Mouse (Mus musculus) frontal cortex, postnatal 25 days (tissue): Measurements from ENCODE around the gene Gm5447.
A peak's percentile ranks its signal among the peaks of the same experiment; 100 is the strongest.

ENCODE experiments used
- DNase-seq, 2 experiments: peaks; one replicate each; pipeline ENCODE4 v3.0.0; 2022; ENCODE audit warnings: low spot score in 2 of 2

The Gm5447 gene

GRCm38 (mm10) chr13:30973501-30974246, at the start of gene Gm5447, which contains the start of gene Exoc2:
Gm5447 (plus strand) TSS chr13:30974204.
Exoc2 (minus strand) TSS chr13:30974093.
- peak; percentile 63 to 67 for DNase-seq

GRCm38 (mm10) chr13:30924269-30924668, 49.7 kb upstream of the Gm5447 start:
- no peak for DNase-seq

- DNase-seq, result no peak
Observed at GRCm38 (mm10) chr13:30929119-30929518, 44.9 kb upstream of the Gm5447 start.

GRCm38 (mm10) chr13:30931613-30932012, 42.4 kb upstream of the Gm5447 start:
- no peak for DNase-seq

- no peak for DNase-seq
Observed at GRCm38 (mm10) chr13:30932972-30933371, 41.0 kb upstream of the Gm5447 start.

GRCm38 (mm10) chr13:30945788-30946187, 28.2 kb upstream of the Gm5447 start:
- no peak for DNase-seq

GRCm38 (mm10) chr13:30947129-30947528, 26.9 kb upstream of the Gm5447 start:
- no peak for DNase-seq

- no peak for DNase-seq
Observed at GRCm38 (mm10) chr13:30947540-30947939, 26.5 kb upstream of the Gm5447 start, which contains the start of gene Hus1b. Hus1b (minus strand) TSS chr13:30947759.

GRCm38 (mm10) chr13:30949181-30949580, 24.8 kb upstream of the Gm5447 start:
- DNase-seq, result no peak

- no peak for DNase-seq
Observed at GRCm38 (mm10) chr13:30952044-30952443, 22.0 kb upstream of the Gm5447 start.

- DNase-seq, result no peak
Observed at GRCm38 (mm10) chr13:30953580-30953979, 20.4 kb upstream of the Gm5447 start.

GRCm38 (mm10) chr13:30960714-30961113, 13.3 kb upstream of the Gm5447 start:
- DNase-seq, result no peak

GRCm38 (mm10) chr13:30961932-30962331, 12.1 kb upstream of the Gm5447 start:
- DNase-seq, result no peak

GRCm38 (mm10) chr13:30966507-30966911, 7.5 kb upstream of the Gm5447 start:
- DNase-seq, result no peak

- no peak for DNase-seq
Observed at GRCm38 (mm10) chr13:30968311-30968710, 5.7 kb upstream of the Gm5447 start.

GRCm38 (mm10) chr13:30971047-30971446, 3.0 kb upstream of the Gm5447 start:
- no peak for DNase-seq

GRCm38 (mm10) chr13:30972102-30972501, 1.9 kb upstream of the Gm5447 start:
- DNase-seq, result no peak

GRCm38 (mm10) chr13:30974247-30974630, 235 bp downstream of the Gm5447 start:
- DNase-seq, result no peak

- no peak for DNase-seq
Observed at GRCm38 (mm10) chr13:30976536-30977084, 2.6 kb downstream of the Gm5447 start.

- no peak for DNase-seq
Observed at GRCm38 (mm10) chr13:30978224-30978623, 4.2 kb downstream of the Gm5447 start.

GRCm38 (mm10) chr13:30981666-30982065, 7.7 kb downstream of the Gm5447 start:
- DNase-seq, result no peak

- peak in 1 of 2 experiments; percentile 16 for DNase-seq
Observed at GRCm38 (mm10) chr13:30985275-30985597, 11.2 kb downstream of the Gm5447 start.
